Mouse (Mus musculus): ENCODE measurements around the gene Man2c1.
A peak's percentile ranks its signal among the peaks of the same experiment; 100 is the strongest.

Gene Man2c1

DNA sequence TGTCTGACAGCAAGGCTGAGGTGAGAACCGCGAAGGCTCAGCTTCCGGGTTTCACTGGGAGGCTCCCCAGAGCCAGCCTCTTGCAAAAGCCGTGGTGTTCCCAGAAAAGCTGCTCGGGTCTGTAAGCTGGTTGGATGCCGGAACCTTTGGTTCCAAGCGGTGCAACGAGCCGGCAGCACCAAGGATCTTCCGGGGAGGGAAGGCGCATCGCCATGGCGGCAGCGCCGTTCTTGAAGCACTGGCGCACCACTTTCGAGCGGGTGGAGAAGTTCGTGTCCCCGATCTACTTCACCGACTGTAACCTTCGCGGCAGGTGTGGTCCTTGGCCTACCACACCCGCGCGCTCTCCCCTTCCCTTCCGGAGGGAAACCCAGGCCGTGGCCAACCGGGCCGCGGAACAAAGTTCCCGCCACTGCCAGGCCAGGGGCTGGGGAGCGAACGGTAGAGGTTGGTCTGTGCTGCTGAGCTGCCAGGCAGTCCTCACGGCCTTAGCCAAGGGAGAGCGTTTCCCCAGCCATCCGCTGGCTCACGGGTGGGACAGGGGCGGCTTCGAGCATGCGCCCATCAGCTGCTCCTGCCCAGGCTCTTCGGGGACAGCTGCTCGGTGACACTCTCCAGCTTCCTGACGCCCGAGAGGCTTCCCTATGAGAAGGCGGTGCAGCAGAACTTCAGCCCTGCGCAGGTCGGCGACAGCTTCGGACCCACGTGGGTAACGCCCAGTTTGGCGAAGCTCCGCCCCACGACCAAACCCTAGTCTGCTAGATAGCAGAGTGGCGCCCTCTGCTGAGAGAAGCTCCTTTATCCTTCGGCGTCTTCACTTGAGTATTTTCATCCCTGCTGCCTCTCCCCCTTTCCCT is at the start of gene Man2c1:
Gene Man2c1, plus strand, starts transcription at position 114 of the 857 bp plus-strand sequence.
- DNase-seq (ENCODE audit: low read depth, low spot score) = peak; percentile 96

DNA sequence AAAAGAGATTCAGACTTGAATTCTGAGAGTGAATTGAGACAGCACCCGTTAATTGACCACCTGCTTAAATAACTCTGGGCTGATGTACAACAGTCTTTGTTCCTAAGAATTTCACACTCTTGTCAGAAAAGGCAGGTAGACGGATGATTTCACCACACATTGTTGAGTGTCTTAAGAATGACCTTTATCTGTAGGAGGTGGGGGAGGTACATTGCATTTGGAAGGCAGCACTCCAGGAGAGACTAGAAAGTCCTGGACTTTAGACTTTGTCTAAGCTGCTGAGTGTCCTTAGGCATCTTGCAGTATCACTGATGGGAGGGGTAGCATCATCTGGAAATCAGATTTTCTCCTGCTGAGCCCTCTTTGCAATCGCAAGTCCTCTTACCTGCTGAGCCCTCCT is 48.3 kb upstream of the Man2c1 start:
- DNase-seq (ENCODE audit: low read depth, low spot score) = no peak

DNA sequence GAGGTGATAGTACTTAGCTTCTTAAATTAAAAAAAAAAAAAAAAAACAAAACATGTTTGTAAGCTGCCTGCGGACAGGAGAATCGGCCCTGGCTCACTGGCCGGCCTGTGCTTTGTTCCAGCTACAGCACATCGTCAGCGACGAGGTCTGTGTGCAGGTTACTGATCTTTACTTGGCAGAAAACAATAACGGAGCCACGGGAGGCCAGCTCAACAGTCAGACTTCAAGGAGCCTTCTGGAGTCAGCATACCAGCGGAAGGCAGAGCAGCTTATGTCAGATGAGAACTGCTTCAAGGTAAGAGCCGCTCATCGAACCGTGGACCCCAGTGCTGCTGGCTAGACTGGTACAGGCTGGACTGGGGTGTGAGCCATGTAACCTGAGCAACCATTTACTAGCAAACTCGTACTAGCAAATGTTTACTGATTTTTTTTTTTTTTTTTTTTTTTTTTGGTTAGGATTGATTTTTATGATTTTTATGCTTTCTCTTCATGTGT is 13.2 kb upstream of the Man2c1 start:
- DNase-seq (ENCODE audit: low read depth, low spot score) = no peak

DNA sequence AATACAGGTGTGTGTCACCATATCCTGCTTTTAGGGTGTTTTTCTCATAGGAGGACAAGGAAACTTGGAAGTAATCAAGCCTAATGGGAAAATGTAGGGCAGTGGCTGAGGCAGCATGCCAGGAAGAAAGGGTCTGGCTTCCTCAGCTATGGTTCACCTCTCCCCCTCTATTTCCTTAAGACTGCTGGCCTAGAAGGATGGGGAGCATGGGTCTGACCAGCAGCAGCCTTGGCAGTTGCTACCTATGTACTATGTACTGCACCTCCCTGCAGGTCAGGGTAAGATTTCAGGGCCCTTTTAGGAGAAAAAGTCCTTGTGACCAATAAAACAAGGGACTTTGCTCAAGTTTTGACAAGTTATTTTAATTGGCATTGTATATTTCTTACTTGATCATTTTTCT is 849 bp upstream of the Man2c1 start:
- DNase-seq (ENCODE audit: low read depth, low spot score) = no peak

DNA sequence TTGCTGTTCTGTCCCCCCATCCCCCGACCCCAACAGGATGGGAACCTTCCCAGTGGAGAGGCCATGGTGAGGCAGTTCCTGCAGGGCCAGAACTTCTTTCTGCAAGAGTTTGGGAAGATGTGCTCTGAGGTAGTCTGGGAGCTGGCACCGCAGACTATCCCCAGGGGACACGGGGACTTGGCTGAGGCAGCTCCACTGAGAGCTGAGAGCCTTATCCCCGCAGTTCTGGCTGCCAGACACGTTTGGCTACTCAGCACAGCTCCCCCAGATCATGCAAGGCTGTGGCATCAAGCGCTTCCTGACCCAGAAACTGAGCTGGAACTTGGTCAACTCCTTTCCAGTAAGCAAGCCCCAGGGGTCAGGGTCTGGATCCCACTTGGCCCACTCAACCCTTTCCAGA is 6.8 kb downstream of the Man2c1 start:
- DNase-seq (ENCODE audit: low read depth, low spot score) = no peak

DNA sequence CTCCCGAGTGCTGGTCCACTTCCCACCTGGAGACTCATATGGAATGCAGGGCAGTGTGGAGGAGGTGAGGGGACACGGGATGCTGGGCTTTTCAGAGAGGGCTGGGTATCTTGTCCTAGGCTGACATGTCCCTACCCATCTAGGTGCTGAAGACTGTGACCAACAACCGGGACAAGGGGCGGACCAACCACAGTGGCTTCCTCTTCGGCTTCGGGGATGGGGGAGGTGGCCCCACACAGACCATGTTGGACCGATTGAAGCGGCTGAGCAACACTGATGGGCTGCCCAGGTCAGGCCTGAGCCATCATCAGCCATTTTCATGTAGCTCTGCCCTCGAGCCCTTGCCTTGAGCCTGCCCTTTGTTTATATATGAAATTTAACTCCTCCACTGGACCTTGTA is 7.3 kb downstream of the Man2c1 start:
- DNase-seq (ENCODE audit: low read depth, low spot score) = no peak

DNA sequence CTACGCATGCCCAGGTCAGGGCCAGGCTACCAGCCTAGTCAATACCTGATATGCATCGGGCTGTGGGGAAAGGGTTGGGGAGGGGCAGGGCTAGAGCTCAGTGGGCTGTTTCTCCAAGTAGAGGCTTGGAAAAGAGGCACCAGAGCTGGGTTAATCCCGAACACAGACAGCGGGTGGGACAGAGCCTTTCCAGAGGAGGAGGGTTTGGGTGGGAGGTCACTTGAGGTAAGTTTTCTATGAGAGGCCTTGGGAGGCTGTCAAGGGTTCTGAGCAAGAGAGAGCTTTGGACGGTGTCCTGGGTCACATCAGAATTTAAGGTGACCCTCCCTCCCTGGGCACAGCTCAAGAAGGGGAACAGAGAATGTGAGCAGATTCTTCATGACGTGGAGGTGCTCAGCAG is 8.0 kb downstream of the Man2c1 start:
- no peak for DNase-seq (ENCODE audit: low read depth, low spot score)

DNA sequence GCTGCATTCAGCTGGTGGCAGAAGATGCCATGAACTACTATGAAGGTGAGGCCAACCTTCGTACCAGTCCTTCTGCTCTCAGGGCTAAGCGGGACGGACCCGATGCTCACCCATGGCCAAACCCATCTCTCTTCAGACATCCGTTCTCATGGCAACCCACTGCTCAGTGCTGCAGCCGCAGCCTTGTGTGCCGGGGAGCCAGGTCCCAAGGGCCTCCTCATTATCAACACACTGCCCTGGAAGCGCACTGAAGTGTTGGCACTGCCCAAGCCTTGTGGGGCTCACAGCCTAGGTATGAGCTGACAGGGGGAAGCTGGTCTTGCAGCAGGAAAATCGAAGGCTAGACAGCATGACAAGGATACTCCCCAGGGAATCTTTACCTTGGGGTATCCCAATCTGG is 8.6 kb downstream of the Man2c1 start:
- DNase-seq (ENCODE audit: low read depth, low spot score) = no peak

DNA sequence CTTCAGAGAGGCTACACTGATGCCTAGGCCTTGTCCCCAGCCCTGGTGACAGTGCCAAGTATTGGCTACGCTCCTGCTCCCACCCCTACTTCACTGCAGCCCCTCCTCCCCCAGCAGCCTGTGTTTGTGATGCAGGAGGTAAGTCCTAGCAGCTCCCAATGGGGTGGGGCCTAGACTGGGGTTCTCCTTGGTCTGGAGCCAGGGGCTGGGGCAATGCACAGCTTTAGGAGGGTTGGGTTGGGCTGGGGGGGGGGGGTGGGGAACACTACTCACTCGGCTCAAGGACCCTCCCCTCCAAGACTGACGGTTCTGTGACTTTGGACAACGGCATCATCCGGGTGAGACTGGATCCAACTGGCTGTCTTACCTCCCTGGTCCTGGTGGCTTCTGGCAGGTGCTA is 9.1 kb downstream of the Man2c1 start:
- no peak for DNase-seq (ENCODE audit: low read depth, low spot score)

DNA sequence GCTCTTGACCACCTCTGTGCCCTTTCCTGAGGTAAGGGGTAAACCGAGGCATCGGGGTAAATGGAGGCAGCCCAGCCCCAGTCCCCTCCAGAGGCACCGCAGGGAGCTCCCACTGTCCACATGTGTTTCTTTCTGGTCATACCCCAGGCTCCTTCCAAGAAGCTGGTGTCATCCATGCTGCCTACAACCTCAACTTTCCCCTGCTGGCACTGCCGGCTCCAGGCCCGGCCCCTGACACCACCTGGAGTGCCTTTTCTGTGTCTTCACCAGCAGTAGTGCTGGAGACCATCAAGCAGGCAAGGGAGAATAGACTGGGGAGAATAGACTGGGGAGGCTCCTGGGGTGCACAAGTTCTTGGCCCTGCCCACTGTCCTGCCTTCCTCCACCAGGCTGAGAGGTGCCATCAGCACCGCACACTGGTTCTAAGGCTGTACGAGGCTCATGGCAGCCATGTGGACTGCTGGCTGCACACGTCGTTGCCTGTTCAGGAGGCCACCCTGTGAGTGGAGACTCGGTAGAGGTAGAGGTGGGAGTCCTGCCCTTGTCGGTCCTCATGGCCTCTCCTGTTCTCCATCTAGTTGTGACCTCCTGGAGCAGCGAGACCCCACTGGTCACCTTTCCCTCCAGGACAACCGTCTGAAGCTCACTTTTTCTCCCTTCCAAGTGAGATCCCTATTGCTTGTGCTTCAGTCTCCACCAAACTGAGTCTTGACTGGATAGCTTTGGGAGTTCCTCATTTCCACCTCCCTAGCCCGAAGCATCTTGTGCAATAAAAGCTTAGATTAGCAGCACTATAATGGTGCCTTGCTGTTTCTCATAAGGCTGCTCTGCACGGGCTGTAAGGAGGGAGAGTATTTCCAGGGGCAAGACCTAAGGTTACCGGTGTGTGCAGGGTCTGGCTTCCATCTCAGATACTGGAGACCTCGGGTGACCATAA is 11.2 kb downstream of the Man2c1 start:
- no peak for DNase-seq (ENCODE audit: low read depth, low spot score)

DNA sequence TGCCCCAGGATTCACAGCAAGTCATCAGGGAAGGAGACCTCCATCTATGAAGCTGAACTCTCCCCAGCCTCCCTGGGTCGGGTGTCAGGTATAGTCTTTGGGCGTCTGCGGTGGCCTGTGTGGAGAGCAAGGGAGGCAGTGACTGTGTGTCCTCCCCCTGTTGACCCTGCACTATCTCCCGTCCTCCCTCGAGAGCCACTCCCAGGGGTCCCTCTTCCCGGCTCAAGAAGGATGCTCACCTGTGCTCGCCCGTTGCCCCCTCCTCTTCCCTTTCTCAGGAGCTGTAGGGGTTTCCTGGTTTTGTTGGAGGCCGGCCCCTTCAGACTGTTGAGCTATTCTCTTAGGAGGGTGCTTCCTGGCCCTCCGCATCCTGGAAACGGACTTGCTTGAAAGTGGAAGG is 12.7 kb downstream of the Man2c1 start:
- DNase-seq (ENCODE audit: low read depth, low spot score) = no peak

DNA sequence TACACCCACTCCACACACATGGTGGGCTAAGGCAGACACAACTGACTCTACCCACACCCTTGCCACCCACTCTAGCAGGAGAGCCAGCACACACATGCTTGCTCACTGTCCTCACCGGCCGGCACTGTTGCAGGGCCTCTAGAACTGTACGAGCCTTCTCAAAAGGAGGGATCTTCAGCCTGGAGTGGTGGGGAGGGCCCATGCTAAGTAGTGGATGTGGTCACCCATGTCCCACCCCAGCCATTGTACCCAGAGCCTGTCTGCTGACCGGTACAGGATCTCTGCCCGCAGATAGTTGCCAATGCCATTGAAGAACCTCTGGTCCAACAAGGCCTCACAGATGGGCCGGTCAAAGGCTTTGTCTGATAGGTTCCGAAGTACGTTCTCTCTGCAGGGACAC is 14.3 kb downstream of the Man2c1 start:
- DNase-seq (ENCODE audit: low read depth, low spot score) = no peak

DNA sequence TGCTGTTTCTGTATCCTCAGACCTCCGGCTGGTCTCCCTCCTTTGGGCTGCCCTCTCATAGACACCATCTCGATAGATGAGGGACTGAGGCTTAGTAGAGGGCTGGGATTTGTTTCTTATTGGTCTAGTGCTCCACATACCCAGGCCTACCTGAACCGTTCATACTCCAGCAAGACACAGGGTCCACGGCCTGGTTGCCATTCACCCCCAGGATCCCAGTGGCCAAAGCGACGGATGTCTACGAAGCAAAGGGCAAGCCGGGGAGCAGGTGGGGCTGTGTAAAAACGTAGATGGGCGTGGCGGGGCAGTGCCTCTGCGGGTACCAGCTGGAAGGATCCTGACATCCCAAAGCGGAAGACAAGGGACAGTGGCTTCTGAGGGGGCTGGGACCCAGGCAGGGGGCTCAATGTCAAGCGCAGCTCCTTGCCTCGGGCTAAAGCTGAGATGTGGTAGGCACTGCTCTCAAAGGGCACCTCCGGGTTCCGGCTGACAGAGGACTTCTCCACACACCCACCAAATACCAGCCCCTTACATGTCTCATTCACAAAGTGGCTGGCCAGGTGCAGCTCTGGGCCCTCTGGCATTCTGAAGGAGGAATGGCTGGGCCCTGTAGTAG is 16.1 kb downstream of the Man2c1 start:
- DNase-seq (ENCODE audit: low read depth, low spot score) = no peak

DNA sequence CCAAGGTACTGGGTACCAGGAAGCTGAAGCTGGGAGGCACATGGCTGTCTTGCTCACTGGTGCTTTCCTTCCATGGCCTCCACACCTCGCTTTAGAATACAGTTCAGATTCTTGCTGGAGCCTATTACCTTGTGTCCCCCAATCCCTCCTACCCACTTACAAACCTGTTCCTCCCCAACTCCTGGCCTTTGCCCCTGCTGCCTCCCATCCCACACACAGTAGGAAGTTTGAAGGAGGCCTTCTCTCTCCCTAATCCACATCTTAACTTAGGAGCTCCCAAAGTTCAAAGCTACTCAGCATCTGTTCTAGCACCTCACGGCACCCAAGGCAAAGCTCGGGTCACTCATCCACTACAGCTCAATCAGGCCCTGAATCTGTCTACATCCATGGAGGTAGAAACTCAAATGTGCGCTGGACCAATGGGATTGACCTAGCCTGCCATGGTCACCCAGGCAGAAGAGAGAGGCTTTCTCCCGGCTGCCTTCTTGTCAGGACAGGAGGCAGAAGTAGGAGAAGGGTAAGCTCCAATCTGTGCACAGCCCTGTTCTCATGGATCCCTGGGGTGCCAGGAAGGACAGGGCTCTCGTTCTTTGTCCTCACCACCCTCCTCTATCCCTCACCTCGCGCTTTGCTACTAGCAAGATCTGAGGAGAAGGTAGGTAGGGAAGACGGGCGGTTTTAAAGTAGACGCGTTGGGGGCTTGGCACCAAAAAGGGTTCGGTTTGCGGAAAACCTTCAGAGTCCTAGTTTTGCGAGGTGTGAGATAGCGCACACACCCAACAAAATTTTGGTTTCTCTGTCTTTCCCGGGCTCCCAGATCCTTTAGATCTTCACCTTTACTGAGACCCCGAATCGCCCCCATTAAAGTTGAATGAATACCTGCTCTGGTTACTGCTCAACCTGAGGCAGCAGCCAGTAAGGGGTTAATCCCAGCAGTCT is 17.0 kb downstream of the Man2c1 start:
- no peak for DNase-seq (ENCODE audit: low read depth, low spot score)

DNA sequence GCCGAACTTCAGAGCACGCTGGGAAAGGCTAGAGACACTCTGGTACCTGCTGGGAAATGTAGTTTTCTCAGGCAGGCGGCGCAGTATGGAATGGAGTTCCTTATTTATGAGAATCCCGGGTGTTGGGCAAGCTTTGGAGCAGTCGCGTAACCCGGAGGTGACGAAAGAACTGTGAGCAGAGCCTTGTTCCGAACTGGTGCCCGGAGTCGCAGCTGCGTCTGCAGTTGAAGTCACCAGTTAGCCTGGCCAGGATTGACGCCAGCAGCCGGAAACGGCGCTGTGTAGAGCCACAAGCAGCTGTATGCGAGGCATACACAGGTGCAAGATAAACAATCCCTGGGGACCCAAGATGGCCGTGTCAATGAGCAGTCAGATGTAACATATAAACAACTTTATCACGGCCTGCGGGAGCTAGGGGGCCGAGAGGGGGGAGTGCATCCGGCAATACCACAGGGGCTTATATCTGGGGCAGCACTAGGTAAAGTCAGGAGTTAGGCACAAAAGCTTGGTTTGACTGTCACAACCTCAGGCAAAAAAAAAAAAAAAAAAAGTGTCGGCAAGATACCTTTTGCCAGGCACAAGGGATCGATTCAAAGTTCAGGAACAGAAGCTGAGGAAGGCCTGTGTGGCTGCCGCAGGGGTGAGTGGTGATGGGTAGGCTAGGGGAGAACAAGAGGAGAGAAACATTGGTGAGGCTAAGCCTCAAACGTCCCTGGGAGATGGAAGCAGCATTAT is 17.8 kb downstream of the Man2c1 start, which contains the start of gene Neil1:
Gene Neil1, minus strand, starts transcription at position 162 of the 735 bp plus-strand sequence.
- peak; percentile 91 for DNase-seq (ENCODE audit: low read depth, low spot score)

DNA sequence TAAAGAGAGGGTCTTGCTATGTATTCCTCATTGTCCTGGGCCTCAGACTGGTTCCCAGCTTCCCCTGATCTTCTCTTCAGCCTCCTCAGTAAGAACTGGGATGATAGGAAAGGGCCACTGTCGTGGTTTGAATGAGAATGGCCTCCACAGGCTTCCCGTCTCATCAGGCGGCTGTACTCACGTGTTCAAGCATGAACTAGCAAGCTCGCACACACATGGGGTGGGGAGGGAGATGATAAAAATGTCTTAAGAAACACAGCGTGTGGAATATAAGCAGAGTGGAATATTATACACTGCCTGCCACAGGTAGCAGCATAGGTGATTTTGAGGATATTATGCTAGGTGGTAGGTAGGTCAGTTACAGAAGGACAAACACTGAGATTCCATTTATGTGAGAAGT is 18.5 kb downstream of the Man2c1 start:
- no peak for DNase-seq (ENCODE audit: low read depth, low spot score)

DNA sequence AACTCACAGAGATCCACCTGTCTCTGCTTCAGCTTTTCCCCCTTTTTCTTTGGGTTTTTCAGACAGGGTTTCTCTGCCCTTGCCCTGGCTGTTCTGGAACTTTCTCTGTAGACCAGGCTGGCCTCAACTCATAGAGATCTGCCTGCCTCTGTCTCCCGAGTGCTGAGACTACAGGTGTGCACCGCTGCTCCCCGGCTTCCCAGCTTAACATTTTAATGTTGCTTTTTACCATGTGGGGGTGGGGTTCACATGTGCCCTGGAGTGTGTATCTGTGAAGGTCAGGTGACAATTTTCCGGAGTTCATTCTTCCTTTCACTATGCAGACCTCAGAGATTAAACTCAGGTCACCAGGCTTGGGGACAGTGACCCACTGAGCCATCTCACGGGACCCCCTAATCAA is 19.7 kb downstream of the Man2c1 start:
- no peak for DNase-seq (ENCODE audit: low read depth, low spot score)

DNA sequence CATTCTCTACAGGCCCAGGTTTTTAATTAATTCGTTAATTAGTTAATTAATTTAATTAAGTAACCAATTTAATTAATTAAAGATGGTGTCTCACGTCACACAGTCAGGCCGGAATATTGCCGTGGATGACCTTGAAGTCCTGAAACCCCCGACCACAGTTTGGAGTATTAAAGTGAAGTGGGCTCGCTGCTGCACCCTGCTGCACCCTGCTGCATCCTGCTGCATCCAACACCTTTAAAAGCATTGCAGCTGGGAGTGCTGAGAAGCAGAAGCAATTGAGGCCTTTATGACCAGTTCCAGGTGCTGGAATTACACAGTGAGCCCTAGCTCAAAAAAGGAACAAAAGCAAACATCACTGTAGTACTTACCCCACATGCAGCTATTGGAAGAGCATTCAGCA is 21.8 kb downstream of the Man2c1 start:
- DNase-seq (ENCODE audit: low read depth, low spot score) = no peak

DNA sequence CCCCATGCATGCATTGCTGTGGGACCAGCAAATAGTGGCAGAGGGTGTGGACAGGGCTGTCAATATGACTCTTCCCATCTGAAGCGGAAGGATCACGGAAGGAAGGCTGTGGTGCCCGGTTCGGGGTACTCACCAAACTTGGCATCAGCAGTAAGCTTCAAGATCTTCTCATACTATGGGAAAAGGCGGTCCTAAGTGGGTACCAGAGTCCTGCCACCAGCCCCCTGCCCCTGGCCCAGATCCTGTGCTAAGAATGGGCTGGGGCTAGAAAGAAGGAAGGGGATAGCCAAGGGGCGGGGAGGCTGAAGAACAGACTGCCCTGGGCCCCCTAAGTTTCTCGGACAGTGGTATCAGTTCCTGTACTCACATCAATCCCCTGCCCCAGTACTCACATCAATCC is 25.9 kb downstream of the Man2c1 start:
- DNase-seq (ENCODE audit: low read depth, low spot score) = no peak

DNA sequence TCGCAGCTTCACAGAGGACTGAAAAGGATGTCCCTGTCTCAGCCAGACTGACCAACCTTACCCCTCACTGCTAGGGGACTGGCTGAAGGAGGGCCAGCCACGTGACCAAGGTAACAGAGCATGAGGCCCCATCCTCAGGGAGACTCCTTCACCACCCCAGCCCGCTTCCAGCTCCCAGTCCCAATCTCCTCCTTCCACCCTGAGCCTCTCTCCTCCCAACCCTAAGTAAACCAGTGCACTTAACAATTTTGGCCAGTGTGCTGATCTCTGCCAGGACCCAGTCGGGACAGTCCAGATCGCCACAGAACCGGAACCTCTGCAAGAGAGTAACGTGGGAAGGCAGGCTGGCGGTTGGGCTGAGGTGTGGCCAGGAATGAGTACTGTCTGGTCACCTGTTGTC is 26.3 kb downstream of the Man2c1 start:
- no peak for DNase-seq (ENCODE audit: low read depth, low spot score)

Measured in CD4-positive, CD25-positive, alpha-beta regulatory T cell, adult 2 months (primary cell).